Mouse (Mus musculus): ENCODE results near the gene 6330409D20Rik. TPM values are rescaled to one million over a fixed set of nuclear protein-coding genes. Genes with fewer than 3 reads are reported as not detected.

The 6330409D20Rik gene
- polyA plus RNA-seq, 1 experiment = not detected

- no peak overlapping the region for H3K27ac ChIP-seq (replicated peaks; ENCODE audit: low read depth, low read length)
- no peak overlapping the region for H3K4me3 ChIP-seq (ENCODE audit: insufficient read depth, low read depth, low read length)
- H3K4me1 ChIP-seq (ENCODE audit: control insufficient read depth, insufficient read depth, insufficient read length, low read length) = peaks cover 2% of the 10 kb centered on the region; the same call in 1 of the 2 replicates
Measured at GRCm38 (mm10) chr2:32722581-32722980, 18.2 kb downstream of the 6330409D20Rik start.

DNA sequence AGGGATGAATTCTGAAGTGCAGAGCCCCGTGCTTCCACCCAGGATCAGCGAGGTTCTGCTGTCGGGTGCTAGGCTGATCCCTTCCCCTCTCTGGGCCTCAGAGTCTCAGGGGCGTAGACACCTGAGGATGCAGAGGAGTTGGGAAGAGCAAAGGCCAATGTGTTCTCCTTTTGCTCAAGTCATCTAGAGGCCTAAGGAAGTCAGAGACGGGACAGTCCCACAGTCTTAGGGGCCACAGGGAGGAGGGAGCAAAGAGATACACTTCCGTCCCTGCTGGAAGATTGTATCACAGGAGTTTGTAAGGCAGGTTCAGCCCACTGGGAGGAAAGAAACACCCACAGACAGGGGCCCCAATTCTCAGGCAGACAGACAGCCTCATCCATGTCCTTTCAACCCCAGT lies 18.8 kb downstream of the 6330409D20Rik start:
- H3K4me1 ChIP-seq (ENCODE audit: control insufficient read depth, insufficient read depth, insufficient read length, low read length) = peaks cover 2% of the 10 kb centered on the region; the same call in 1 of the 2 replicates
- no peak overlapping the region for H3K4me3 ChIP-seq (ENCODE audit: insufficient read depth, low read depth, low read length)
- no peak overlapping the region for H3K27ac ChIP-seq (replicated peaks; ENCODE audit: low read depth, low read length)

DNA sequence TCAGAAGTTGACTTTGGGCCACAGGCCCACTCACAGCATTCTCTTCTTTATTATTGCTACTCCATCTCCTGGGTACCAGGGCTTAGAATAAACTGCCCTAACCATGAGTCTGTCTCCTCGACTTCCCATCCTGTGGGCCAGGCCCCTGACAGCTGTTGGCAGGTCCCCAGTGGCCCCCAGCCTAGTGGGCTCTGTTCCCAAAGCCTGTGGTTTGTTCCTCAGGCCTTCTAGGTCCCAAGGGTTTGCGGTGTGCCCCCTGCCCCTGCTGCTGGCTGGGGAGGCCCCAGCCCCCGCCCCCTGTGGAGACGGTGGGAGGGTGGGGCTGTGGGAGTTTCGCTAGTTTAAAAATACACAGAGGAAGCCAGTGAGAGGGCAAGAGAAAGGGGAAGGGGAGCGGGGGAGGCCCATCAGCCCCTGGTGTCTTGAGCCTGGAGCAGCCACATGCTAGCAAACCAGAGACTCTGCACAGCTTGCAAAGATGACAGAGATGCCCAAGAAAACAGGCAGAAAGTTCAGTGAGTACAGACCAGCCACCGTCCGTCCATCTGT lies 20.1 kb downstream of the 6330409D20Rik start, which contains the start of gene Sh2d3c:
TSS of gene Sh2d3c (plus strand) at position 375 of the 549 bp plus-strand sequence.
- no peak within 1 kb of the TSS for H3K27ac ChIP-seq (replicated peaks; ENCODE audit: low read depth, low read length)

DNA sequence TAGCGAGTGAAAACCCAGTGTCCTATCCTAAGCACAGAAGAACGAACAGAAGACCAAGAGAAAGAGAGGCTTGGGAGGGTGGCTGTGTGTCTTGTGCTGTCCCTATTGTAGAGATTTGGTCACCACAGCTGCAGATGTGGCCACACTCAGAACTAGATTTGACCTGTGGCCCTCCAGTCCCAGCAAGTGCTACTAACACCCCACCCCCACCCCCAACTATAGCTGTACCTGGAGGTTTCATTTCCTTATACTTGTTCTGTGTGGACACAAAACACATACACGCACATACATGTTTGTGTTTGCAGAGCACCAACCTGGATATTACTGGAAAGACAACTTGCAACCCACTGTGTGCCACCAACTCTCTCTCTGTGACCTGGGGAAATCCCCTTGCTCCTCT lies 20.8 kb downstream of the 6330409D20Rik start:
- H3K27ac ChIP-seq (replicated peaks; ENCODE audit: low read depth, low read length) = no peak overlapping the region
- H3K4me1 ChIP-seq (ENCODE audit: control insufficient read depth, insufficient read depth, insufficient read length, low read length) = peaks cover 2% of the 10 kb centered on the region; the same call in 1 of the 2 replicates
- no peak overlapping the region for H3K4me3 ChIP-seq (ENCODE audit: insufficient read depth, low read depth, low read length)

More for the DNA sequence above, 20.1 kb downstream of the 6330409D20Rik start, which contains the start of gene Sh2d3c:
- Histone ChIP-seq H3K4me1 (ENCODE audit: control insufficient read depth, insufficient read depth, insufficient read length, low read length) (peaks cover 2% of the 10 kb centered on the region; the same call in 1 of the 2 replicates), H3K4me3 (ENCODE audit: insufficient read depth, low read depth, low read length) (peak within 1 kb of the TSS; percentile 2)

DNA sequence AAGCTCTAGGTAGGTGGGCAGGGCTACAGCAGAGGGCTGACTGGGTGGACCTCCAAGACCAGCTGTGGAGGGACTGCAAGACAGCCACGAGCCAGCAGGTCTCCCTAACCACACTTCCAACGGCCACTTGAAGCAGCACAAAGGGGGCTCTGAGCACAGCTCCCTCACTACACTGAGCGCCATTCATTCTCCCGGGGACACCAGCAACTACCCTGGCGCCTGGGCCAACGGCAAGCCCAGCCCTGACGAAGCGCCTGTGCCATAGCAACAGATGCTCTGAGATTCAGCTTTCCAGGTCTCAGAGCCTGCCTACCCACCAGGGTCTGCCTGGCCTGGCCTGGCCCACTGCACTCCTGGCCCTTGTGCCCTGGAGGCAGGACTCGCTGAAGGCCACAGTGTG lies 22.1 kb downstream of the 6330409D20Rik start:
- Histone ChIP-seq H3K27ac (replicated peaks; ENCODE audit: low read depth, low read length) (no peak overlapping the region), H3K4me3 (ENCODE audit: insufficient read depth, low read depth, low read length) (no peak overlapping the region), H3K4me1 (ENCODE audit: control insufficient read depth, insufficient read depth, insufficient read length, low read length) (peaks cover 8% of the 10 kb centered on the region; the same call in 1 of the 2 replicates)

DNA sequence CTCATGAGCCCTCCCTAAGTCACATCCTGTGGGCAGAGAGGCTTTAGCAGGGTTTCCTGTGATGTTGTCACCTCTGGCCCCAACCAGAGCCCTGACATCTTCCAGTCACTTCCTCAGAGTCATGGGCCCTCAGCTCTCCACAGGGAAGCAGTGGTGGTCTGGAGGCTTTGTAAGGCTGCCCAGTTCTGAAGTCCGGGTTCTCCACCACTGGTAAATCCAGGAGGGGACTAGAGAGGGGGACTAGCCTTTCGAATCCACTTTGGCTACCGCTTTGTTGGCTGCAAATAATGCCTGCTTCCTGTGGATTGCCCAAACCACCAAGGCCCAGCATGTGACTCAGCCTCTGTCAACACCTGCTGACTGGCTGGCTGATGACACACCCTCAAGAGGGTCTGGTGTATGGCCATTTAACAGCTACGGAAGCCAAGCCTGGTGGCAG lies 25.8 kb downstream of the 6330409D20Rik start:
- Histone ChIP-seq H3K4me1 (ENCODE audit: control insufficient read depth, insufficient read depth, insufficient read length, low read length) (peaks cover 12% of the 10 kb centered on the region; the same call in 1 of the 2 replicates), H3K4me3 (ENCODE audit: insufficient read depth, low read depth, low read length) (no peak overlapping the region), H3K27ac (replicated peaks; ENCODE audit: low read depth, low read length) (peak overlapping the region; percentile 87)

DNA sequence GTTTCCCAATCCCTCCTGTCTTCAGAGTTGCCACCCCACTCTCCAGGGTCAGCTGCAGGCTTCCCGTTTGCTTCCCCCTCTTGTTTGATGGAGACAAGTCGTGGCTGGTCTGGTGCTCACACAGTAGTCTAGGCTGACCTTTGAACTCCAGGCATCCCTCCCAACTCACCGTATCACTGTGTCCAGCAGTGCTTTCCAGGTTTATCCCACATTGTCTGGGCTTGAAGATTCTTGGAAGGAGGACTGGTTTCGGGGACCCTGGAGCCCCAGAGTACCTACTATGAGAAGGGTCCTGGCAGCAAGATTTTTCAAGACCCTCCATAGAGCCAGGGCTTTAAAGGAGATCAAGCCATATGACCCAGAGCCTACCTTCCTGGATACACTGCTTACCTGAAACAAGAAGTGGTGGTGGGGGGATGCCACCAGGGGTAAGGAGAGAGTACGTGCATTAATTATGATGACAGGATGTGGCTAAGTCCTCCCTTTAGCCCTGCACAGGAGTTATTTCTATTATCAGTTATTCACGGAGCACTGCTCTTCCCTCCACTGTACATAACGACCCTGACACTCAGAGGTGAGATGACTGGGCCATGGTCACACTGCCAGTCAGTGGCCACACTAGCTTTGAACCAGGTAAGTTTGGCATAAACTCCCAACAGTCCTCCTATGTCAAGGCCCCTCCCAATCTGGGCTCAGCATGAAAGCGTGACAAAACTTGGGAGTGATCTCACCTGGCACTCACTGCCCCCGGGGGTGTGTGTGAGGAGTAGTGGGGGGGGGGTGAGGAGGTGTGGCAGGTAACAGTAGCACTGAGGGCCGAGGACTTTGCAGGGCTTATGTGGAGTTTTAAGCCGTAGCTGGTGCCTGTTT lies 26.5 kb downstream of the 6330409D20Rik start:
- Histone ChIP-seq H3K4me1 (ENCODE audit: control insufficient read depth, insufficient read depth, insufficient read length, low read length) (peaks cover 12% of the 10 kb centered on the region; the same call in 1 of the 2 replicates), H3K27ac (replicated peaks; ENCODE audit: low read depth, low read length) (peak overlapping the region; percentile 87), H3K4me3 (ENCODE audit: insufficient read depth, low read depth, low read length) (no peak overlapping the region)

- Histone ChIP-seq H3K4me3 (ENCODE audit: insufficient read depth, low read depth, low read length) (peak within 1 kb of the TSS; percentile 89), H3K4me1 (ENCODE audit: control insufficient read depth, insufficient read depth, insufficient read length, low read length) (peaks cover 12% of the 10 kb centered on the region; the same call in 1 of the 2 replicates), H3K27ac (replicated peaks; ENCODE audit: low read depth, low read length) (peak within 1 kb of the TSS; percentile 88)
Measured at GRCm38 (mm10) chr2:32712934-32713817, 27.6 kb downstream of the 6330409D20Rik start, which contains the start of gene Cdk9. Cdk9 (minus strand) TSS chr2:32713076.

- Histone ChIP-seq H3K4me3 (ENCODE audit: insufficient read depth, low read depth, low read length) (peak overlapping the region; percentile 89), H3K4me1 (ENCODE audit: control insufficient read depth, insufficient read depth, insufficient read length, low read length) (peaks cover 12% of the 10 kb centered on the region; the same call in 1 of the 2 replicates), H3K27ac (replicated peaks; ENCODE audit: low read depth, low read length) (peak overlapping the region; percentile 83)
Measured at GRCm38 (mm10) chr2:32712586-32712933, 28.3 kb downstream of the 6330409D20Rik start.

DNA sequence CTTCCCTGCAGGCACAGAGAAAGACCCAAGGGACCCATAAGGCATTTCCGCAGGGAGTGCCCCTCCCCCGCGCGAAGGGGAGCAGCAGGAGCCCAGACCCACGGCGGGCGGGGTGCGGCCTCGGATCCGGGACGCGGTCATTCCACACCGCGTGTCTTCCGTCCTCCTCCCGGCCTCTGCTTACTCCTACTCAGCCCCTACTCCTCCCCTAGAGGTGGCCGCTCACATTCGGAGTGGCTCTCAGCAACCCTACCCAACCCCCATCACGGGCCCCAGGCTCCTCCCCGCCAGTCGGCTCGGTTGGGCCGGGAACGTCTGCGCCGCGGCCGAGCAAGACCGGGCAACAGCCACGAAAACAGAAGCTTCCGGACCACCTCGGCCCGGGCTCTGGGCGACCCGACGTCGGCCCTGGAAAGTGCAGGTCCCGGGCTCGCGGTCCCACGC lies 28.7 kb downstream of the 6330409D20Rik start:
- Histone ChIP-seq H3K4me3 (ENCODE audit: insufficient read depth, low read depth, low read length) (peak overlapping the region; percentile 89), H3K27ac (replicated peaks; ENCODE audit: low read depth, low read length) (peak overlapping the region; percentile 83)

DNA sequence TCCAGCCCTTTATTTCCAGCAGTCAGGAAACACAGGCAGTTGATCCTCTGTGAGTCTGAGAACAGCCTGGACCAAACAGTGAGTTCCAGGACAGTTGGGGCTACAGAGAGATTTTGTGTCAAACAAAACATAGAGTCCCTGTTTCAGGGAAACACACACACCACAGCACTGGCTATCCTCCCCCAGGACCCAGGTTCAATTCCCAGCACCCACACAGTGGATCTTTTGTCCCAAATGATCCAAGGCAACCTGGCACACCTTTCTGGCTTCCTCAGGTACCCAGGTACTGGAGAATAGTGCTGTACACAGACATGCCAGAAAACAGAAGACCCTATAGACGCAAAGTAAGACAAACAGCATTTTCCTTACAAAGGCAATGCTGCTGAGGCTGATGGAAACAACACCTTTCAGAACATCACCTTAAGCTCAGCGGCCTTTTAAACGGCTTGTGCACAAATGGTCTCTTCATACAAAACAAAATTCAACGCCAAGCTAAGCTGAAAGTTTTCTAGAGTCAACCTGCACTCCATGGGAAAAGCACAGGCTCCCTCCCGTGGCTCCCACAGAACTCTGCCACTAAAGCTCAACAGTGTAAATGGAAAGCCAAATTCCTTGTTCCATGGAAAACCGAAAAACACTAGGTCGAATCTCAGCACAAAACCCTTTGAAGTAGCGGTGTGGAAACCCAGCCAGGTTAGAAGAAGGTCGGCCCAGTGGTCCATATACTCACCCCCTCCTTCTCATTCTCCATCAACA lies 29.3 kb downstream of the 6330409D20Rik start:
- H3K4me1 ChIP-seq (ENCODE audit: control insufficient read depth, insufficient read depth, insufficient read length, low read length) = peaks cover 12% of the 10 kb centered on the region; the same call in 1 of the 2 replicates
- H3K27ac ChIP-seq (replicated peaks; ENCODE audit: low read depth, low read length) = peak overlapping the region; percentile 83
- peak overlapping the region; percentile 89 for H3K4me3 ChIP-seq (ENCODE audit: insufficient read depth, low read depth, low read length)

More for the DNA sequence above, 28.7 kb downstream of the 6330409D20Rik start:
- H3K4me1 ChIP-seq (ENCODE audit: control insufficient read depth, insufficient read depth, insufficient read length, low read length) = peaks cover 12% of the 10 kb centered on the region; the same call in 1 of the 2 replicates

GRCm38 (mm10) chr2:32710425-32710824 lies 30.4 kb downstream of the 6330409D20Rik start:
- peaks cover 12% of the 10 kb centered on the region; the same call in 1 of the 2 replicates for H3K4me1 ChIP-seq (ENCODE audit: control insufficient read depth, insufficient read depth, insufficient read length, low read length)
- no peak overlapping the region for H3K27ac ChIP-seq (replicated peaks; ENCODE audit: low read depth, low read length)
- H3K4me3 ChIP-seq (ENCODE audit: insufficient read depth, low read depth, low read length) = peak overlapping the region; percentile 16; the same call in 1 of the 2 replicates

DNA sequence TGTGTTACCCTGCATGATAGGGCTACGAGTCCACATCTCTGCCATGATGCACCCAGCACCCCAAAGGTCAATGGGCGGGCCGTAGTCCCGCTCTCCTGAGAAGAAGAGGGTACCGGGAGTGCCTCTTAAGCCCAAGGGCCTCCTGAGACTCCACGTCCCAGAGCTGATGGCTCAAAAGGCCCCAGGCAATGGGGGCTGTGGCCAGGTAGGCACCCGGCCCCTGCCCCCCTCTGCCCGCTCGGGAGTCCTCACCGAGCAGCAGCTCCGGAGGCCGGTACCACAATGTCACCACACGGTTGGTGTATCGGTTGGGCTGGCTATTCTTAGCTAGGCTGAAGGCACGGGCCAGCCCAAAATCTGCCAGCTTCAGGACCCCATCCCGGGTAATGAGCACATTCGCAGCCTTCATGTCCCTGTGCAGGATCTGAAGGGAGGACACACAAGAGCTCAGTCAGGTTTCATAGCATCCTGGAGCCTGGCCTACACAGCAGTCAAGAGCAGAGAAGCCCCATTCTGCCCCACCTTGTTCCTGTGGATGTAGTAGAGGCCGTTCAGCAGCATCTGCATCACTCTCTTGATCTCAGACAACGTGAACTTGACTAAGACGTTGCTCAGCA lies 31.2 kb downstream of the 6330409D20Rik start:
- no peak overlapping the region for H3K27ac ChIP-seq (replicated peaks; ENCODE audit: low read depth, low read length)

More for the DNA sequence above, 31.2 kb downstream of the 6330409D20Rik start:
- Histone ChIP-seq H3K4me3 (ENCODE audit: insufficient read depth, low read depth, low read length) (no peak overlapping the region), H3K4me1 (ENCODE audit: control insufficient read depth, insufficient read depth, insufficient read length, low read length) (peaks cover 11% of the 10 kb centered on the region; the same call in 1 of the 2 replicates)
